Mouse (Mus musculus) ES-E14 (cell line): ENCODE measurements around the gene Rnf214.

ENCODE experiments used
- CHD2 ChIP-seq: IDR thresholded peaks from 2 replicates; pipeline ENCODE4 v1.6.1; 2014; ENCODE audit warnings: mild to moderate bottlenecking, low read depth, low read length, inconsistent platforms
- MAFK ChIP-seq: IDR thresholded peaks from 2 replicates; pipeline ENCODE4 v1.6.1; 2014; ENCODE audit warnings: mild to moderate bottlenecking, low read depth, low read length, inconsistent platforms; ENCODE audit not compliant: insufficient read depth
- ZC3H11A ChIP-seq: IDR thresholded peaks from 2 replicates; pipeline ENCODE4 v1.6.1; 2012; ENCODE audit warnings: low read depth, mild to moderate bottlenecking, inconsistent platforms, low read length, borderline replicate concordance
- ZNF384 ChIP-seq: IDR thresholded peaks from 2 replicates; pipeline ENCODE4 v1.6.1; 2012; ENCODE audit warnings: low read depth, low read length, inconsistent platforms

DNA sequence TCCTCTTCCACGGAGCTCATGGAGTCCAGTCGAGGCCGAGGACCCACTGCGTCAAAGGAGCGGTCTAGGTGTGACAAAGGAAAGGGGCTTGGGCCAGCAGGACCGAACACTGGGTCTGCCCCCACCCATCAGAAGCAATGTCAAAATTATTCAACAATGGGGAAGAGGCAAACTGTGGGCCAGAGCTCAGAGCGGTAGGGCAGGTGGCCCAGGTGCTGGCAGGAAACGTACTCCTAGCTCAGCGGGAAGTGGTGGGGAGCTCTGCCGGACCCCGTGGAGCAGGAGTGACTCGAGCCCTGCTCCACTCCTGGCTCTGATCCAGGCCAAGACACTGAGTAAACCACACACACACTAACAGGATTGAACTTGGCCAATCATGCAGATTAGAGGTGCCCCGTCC lies 39.0 kb upstream of the Rnf214 start:
- TF ChIP-seq ZNF384: no peak
- no peak for TF ChIP-seq MAFK
- TF ChIP-seq ZC3H11A: no peak
- TF ChIP-seq CHD2: no peak
